Mouse (Mus musculus) CH12.LX (cell line): Measurements from ENCODE around the gene Rfxank. TPM values are rescaled to one million over a fixed set of nuclear protein-coding genes. Genes with fewer than 3 reads are reported as not detected.

Experiments used
- DNase-seq: peaks from one replicate; pipeline ENCODE4 v3.0.0-alpha.2; 2013; ENCODE audit errors: extremely low read depth
- H3K27ac ChIP-seq: 2 replicates; pipeline ENCODE4 v1.5.1; 2012; ENCODE audit warnings: low read depth, mild to moderate bottlenecking, control low read depth, moderate library complexity; ENCODE audit not compliant: insufficient read depth
- H3K27me3 ChIP-seq: replicated peaks from 2 replicates; pipeline ENCODE3; 2012; ENCODE audit warnings: inconsistent platforms
- H3K36me3 ChIP-seq, 2 experiments: replicated peaks in 1 of 2; 2 replicates each; pipeline versions ENCODE3 to v1.6.1; 2012; ENCODE audit warnings: inconsistent platforms in 1 of 2, low read length in 1 of 2, mild to moderate bottlenecking in 1 of 2, mixed read lengths in 1 of 2, moderate library complexity in 1 of 2; ENCODE audit not compliant: control insufficient read depth in 1 of 2, insufficient read depth in 1 of 2
- H3K4me1 ChIP-seq, 2 experiments: 2 replicates each; pipeline ENCODE4 v1.6.1; 2012; ENCODE audit warnings: inconsistent platforms in 1 of 2, moderate library complexity in 1 of 2; ENCODE audit not compliant: insufficient read depth in 2 of 2, control insufficient read depth in 1 of 2
- H3K4me2 ChIP-seq: 2 replicates; pipeline ENCODE4 v1.6.1; 2012; ENCODE audit warnings: low read depth, mild to moderate bottlenecking, control low read depth; ENCODE audit not compliant: poor library complexity, insufficient read depth, severe bottlenecking
- H3K4me3 ChIP-seq, 3 experiments: fragments of 150-350 bp in 1 of 3; sonication (generic) in 1 of 3; replicated peaks in 1 of 3; 2 replicates each; pipeline versions ENCODE3 to v1.5.1; 2011 to 2012; ENCODE audit warnings: low read depth in 2 of 3, low read length in 2 of 3, mild to moderate bottlenecking in 2 of 3, moderate library complexity in 2 of 3, control low read depth in 1 of 3, improper control_type of control experiment in 1 of 3, inconsistent platforms in 1 of 3, mixed read lengths in 1 of 3; ENCODE audit not compliant: poor library complexity in 1 of 3
- H3K79me2 ChIP-seq: replicated peaks from 2 replicates; pipeline ENCODE4 v1.6.1; 2012; ENCODE audit warnings: mild to moderate bottlenecking, moderate library complexity; ENCODE audit not compliant: control insufficient read depth, poor library complexity, insufficient read depth, severe bottlenecking; ENCODE audit errors: extremely low read depth
- H3K9ac ChIP-seq: 2 replicates; pipeline ENCODE4 v1.6.1; 2012; ENCODE audit warnings: low read depth, mild to moderate bottlenecking, control low read depth, moderate library complexity; ENCODE audit not compliant: insufficient read depth
- H3K9me3 ChIP-seq: replicated peaks from 2 replicates; pipeline ENCODE3; 2012; ENCODE audit warnings: low read length, inconsistent platforms, mixed read lengths
- BHLHE40 ChIP-seq: IDR thresholded peaks from 2 replicates; pipeline ENCODE4 v1.6.1; 2011; ENCODE audit warnings: mild to moderate bottlenecking, low read depth, low read length, improper control_type of control experiment
- CHD2 ChIP-seq: IDR thresholded peaks from 2 replicates; pipeline ENCODE4 v1.6.1; 2011; ENCODE audit warnings: low read length, improper control_type of control experiment
- E2F4 ChIP-seq: IDR thresholded peaks from 2 replicates; pipeline ENCODE4 v1.6.1; 2011; ENCODE audit warnings: low read depth, low read length, improper control_type of control experiment; ENCODE audit not compliant: insufficient replicate concordance
- ETS1 ChIP-seq: conservative IDR thresholded peaks from 2 replicates; pipeline ENCODE4 v1.6.1; 2012; ENCODE audit warnings: low read depth, mild to moderate bottlenecking, inconsistent platforms, low read length, improper control_type of control experiment, moderate library complexity
- HCFC1 ChIP-seq: IDR thresholded peaks from 2 replicates; pipeline ENCODE4 v1.6.1; 2012; ENCODE audit warnings: low read depth, mild to moderate bottlenecking, inconsistent platforms, low read length, improper control_type of control experiment
- JUN ChIP-seq: IDR thresholded peaks from 2 replicates; pipeline ENCODE4 v1.6.1; 2011; ENCODE audit warnings: low read depth, mild to moderate bottlenecking, low read length, improper control_type of control experiment, moderate library complexity; ENCODE audit not compliant: insufficient read depth
- MAFK ChIP-seq: IDR thresholded peaks from 2 replicates; pipeline ENCODE4 v1.6.1; 2011; ENCODE audit warnings: low read length, improper control_type of control experiment; ENCODE audit not compliant: insufficient replicate concordance
- MAX ChIP-seq: IDR thresholded peaks from 2 replicates; pipeline ENCODE4 v1.6.1; 2011; ENCODE audit warnings: low read length, improper control_type of control experiment
- MAZ ChIP-seq: IDR thresholded peaks from 2 replicates; pipeline ENCODE4 v1.6.1; 2012; ENCODE audit warnings: low read depth, mild to moderate bottlenecking, inconsistent platforms, low read length, improper control_type of control experiment, moderate library complexity
- MYC ChIP-seq: IDR thresholded peaks from 2 replicates; pipeline ENCODE4 v1.6.1; 2011; ENCODE audit warnings: low read depth, mild to moderate bottlenecking, improper control_type of control experiment, low read length
- NELFE ChIP-seq: IDR thresholded peaks from 2 replicates; pipeline ENCODE4 v1.6.1; 2011; ENCODE audit warnings: low read depth, low read length, improper control_type of control experiment
- PAX5 ChIP-seq: IDR thresholded peaks from 2 replicates; pipeline ENCODE4 v1.6.1; 2012; ENCODE audit warnings: low read length, inconsistent platforms, mixed read lengths
- POLR2AphosphoS2 ChIP-seq: IDR thresholded peaks from 2 replicates; pipeline ENCODE4 v1.6.1; 2011; ENCODE audit warnings: low read depth, low read length, improper control_type of control experiment
- SIN3A ChIP-seq: IDR thresholded peaks from 2 replicates; pipeline ENCODE4 v1.6.1; 2012; ENCODE audit warnings: low read length, improper control_type of control experiment, inconsistent platforms
- TCF12 ChIP-seq: IDR thresholded peaks from 2 replicates; pipeline ENCODE4 v1.6.1; 2014; ENCODE audit warnings: low read depth, mild to moderate bottlenecking, inconsistent platforms, low read length, improper control_type of control experiment
- USF1 ChIP-seq: IDR thresholded peaks from 2 replicates; pipeline ENCODE4 v1.6.1; 2014; ENCODE audit warnings: low read depth, mild to moderate bottlenecking, inconsistent platforms, low read length, improper control_type of control experiment
- ZC3H11A ChIP-seq: IDR thresholded peaks from 2 replicates; pipeline ENCODE4 v1.6.1; 2012; ENCODE audit warnings: low read depth, mild to moderate bottlenecking, inconsistent platforms, low read length, improper control_type of control experiment
- ZNF384 ChIP-seq: IDR thresholded peaks from 2 replicates; pipeline ENCODE4 v1.6.1; 2012; ENCODE audit warnings: low read depth, low read length, improper control_type of control experiment, inconsistent platforms
- dilution Hi-C: fragments of 300-500 bp; cut with MboI; formaldehyde crosslinking; loops from 2 replicates; pipeline ENCODE4 v1.14.3; 2020; ENCODE audit warnings: low sequenced_read_pairs; ENCODE audit not compliant: extremely low pct_unique_long_range_greater_than_20kb, extremely low pct_ligation_motif_present
- in situ Hi-C: fragments of 300-500 bp; cut with MboI; formaldehyde crosslinking; loops from 3 replicates; pipeline ENCODE4 v1.14.3; 2019; ENCODE audit warnings: low sequenced_read_pairs, low pct_ligation_motif_present, low pct_unique_long_range_greater_than_20kb, mixed read lengths
- polyA plus RNA-seq: library from polyadenylated mRNA; unstranded; fragments of >175 nt; gene quantifications from 2 replicates; pipeline ENCODE4 v1.2.1, GENCODE M21; 2012; ENCODE audit warnings: low read depth; ENCODE audit not compliant: insufficient read length
- total RNA-seq, 2 experiments: library from RNA; depleted of rRNA; stranded (reverse); fragments of 300-350 nt in 1 of 2; fragments of >200 nt in 1 of 2; gene quantifications; 2 replicates each; pipeline ENCODE4 v1.2.3; 2012 to 2014

Rfxank gene
- total and polyA plus RNA-seq, 3 experiments, result 12.3 to 17.2 (median 13.4) TPM

DNA sequence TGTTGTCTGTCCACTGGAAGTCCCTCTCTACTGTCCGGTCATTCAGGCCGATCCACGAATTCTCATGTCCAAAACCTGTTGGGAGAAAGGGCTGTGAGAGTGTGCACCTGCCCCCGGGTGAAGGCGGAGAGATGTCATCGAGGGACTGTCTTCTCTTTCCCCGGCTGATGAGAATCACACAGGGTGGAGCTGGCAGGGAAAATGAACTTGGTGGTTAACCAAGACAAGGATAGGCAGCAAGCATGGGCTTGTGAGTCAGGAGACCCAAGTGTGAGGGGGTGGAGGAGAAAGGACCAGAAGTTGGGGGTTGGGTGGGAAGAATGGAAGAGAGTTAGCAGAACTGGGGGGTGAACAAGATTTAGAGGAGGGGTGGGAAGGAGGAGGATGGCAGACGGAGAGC, 38.7 kb downstream of the Rfxank start:
- no peaks in the 10 kb centered on the region for H3K9me3 ChIP-seq
- H3K4me3 ChIP-seq, result no peak overlapping the region
- H3K4me2 ChIP-seq, result no peak overlapping the region
- dilution Hi-C loops (no loop called here), in situ Hi-C loops (no loop called here)
- no peak overlapping the region for H3K27ac ChIP-seq
- DNase-seq, result no peak
- TF ChIP-seq ETS1 (no peak), BHLHE40 (no peak), MAFK (no peak), E2F4 (no peak), ZC3H11A (no peak), MAZ (no peak), CHD2 (no peak), ZNF384 (no peak), JUN (no peak), MYC (no peak)
- H3K9ac ChIP-seq, result no peak overlapping the region
- H3K27me3 ChIP-seq, result no peaks in the 10 kb centered on the region
- H3K79me2 ChIP-seq, result no peaks in the 10 kb centered on the region
- H3K4me1 ChIP-seq, result peaks cover 0 to 13% of the 10 kb centered on the region in 2 experiments; a peak in 2 of 4 replicates
- peaks cover 2 to 79% of the 10 kb centered on the region in 2 experiments for H3K36me3 ChIP-seq

DNA sequence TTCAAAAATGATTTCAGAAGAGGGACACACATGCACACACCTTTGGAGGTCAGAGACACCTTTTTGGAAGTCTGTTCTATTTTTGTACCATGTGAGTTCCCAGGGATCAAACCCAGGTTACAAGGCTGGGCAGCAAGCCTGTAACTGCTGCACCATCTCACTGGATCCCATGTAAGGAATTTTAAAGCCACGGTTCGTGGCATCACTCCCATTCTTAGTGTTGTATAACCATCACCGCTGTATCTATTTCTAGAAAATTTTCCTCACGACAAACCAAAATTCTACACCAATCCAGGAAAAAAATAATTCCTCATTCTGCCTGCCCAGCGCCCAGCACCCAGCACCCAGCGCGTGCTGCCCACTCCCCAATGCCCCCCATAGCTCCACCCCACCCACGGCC, 39.7 kb downstream of the Rfxank start:
- H3K9me3 ChIP-seq, result no peaks in the 10 kb centered on the region
- no peak for TF ChIP-seq MYC
- TF ChIP-seq HCFC1, result no peak
- no peak for TF ChIP-seq MAZ
- TF ChIP-seq TCF12, result no peak
- TF ChIP-seq JUN, result no peak
- no peak for TF ChIP-seq POLR2AphosphoS2
- TF ChIP-seq SIN3A, result no peak
- no peak for TF ChIP-seq USF1
- no peak for TF ChIP-seq NELFE
- TF ChIP-seq MAX, result no peak
- TF ChIP-seq PAX5, result no peak
- TF ChIP-seq, all 38 proteins: peak for 0
- Histone ChIP-seq H3K4me3 (no peak overlapping the region), H3K27ac (no peak overlapping the region), H3K27me3 (no peaks in the 10 kb centered on the region), H3K79me2 (no peaks in the 10 kb centered on the region), H3K36me3 (peaks cover 2 to 85% of the 10 kb centered on the region in 2 experiments), H3K9ac (no peak overlapping the region), H3K4me2 (no peak overlapping the region), H3K4me1 (peaks cover 0 to 3% of the 10 kb centered on the region in 2 experiments; a peak in 2 of 4 replicates)
- no peak for DNase-seq
- dilution Hi-C loops (no loop called here), in situ Hi-C loops (no loop called here)
